Mouse (Mus musculus) cortical plate, adult 2 months (tissue): ENCODE measurements around the gene Med31.

ENCODE experiments used
- CTCF ChIP-seq: fragments of 200-500 bp; IDR thresholded peaks from 2 replicates; pipeline ENCODE4 v1.5.1; 2011; ENCODE audit warnings: mild to moderate bottlenecking, control low read depth, low read length; ENCODE audit not compliant: insufficient read depth; ENCODE audit errors: extremely low read depth
- POLR2A ChIP-seq: fragments of 200-500 bp; IDR thresholded peaks from 2 replicates; pipeline ENCODE4 v1.6.1; 2011; ENCODE audit warnings: mild to moderate bottlenecking, low read length, control low read depth; ENCODE audit not compliant: insufficient read depth; ENCODE audit errors: extremely low read depth

DNA sequence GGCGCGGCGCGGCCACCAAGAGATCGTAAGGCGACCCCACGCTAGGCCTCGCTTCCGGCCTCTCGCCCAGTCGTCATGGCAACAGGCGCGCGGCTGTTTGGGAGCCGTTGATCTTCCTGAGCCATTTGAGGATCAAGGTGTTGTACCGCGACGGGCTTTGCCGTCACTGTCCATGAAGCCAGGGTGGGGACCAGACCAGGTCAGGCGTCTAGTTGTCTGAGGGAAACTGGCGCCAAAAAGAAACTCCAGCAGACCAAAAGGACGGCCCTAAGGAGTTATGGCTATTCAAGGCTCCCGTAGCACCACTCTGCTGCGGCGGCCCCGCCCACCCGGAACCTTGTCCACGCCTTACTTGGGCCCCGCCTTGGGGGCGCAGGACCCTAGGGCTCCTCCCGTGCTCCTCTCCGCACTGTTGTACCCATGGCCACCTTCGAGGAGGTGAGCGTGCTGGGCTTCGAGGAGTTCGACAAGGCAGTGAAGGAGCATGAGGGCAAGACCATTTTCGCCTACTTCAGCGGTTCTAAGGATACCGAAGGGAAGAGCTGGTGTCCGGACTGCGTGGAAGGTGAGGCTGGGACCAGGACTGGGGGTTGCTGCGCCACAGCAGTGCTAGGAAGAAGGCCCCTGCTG, 8.1 kb downstream of the Med31 start, which contains the start of the genes 4933427D14Rik and Txndc17:
- peak; percentile 62; the same call in 1 of the 2 replicates for TF ChIP-seq POLR2A
- TF ChIP-seq CTCF: no peak
